Mouse (Mus musculus) layer of hippocampus, adult 8-10 months (tissue): Measurements from ENCODE around the gene Use1. TPM values are rescaled to one million over a fixed set of nuclear protein-coding genes. Genes with fewer than 3 reads are reported as not detected.
"Not testable (repeated sequence)": the region's sequence is repeated elsewhere in the genome, so short reads cannot be mapped to it uniquely, and the experiment has no call there.

Experiments used
- DNase-seq, 2 experiments: peaks; one replicate each; pipeline ENCODE4 v3.0.0; 2022; ENCODE audit warnings: low spot score in 2 of 2
- total RNA-seq, 4 experiments: library from RNA; stranded (reverse); gene quantifications; 2 replicates each; pipeline ENCODE4 v1.2.4; 2022

Use1 gene
- total RNA-seq, result 100 to 1,000 TPM in 3 of 4 experiments, 10 to 100 TPM in 1; 98.8 to 130 (median 117) TPM

- peak; percentile 93 for DNase-seq
Measured at GRCm38 (mm10) chr8:71366771-71367528, at the start of gene Use1. Gene Use1 (plus strand): TSS chr8:71366848.

DNA sequence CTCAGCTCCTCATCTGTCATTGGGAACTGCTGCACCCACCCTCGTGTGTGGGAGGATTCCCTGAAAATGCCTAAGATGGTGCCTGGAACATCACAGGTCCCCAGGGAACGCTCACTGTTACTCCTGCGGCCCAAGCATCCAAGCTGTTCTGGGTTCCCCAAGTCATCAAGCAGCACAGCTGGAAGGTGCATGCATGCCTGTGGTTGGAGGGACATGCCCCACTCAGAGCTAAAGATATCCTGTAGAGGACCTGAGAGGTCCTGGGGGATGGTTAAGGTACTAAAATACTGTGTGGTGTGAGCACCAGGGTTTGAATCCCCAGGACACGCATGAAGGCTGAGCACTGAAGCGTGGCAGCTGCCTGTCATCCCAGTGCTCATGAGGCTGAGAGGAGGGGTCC, 48.0 kb upstream of the Use1 start:
- not testable (repeated sequence) for DNase-seq

- not testable (repeated sequence) for DNase-seq
Measured at GRCm38 (mm10) chr8:71319760-71320159, 46.9 kb upstream of the Use1 start.

DNA sequence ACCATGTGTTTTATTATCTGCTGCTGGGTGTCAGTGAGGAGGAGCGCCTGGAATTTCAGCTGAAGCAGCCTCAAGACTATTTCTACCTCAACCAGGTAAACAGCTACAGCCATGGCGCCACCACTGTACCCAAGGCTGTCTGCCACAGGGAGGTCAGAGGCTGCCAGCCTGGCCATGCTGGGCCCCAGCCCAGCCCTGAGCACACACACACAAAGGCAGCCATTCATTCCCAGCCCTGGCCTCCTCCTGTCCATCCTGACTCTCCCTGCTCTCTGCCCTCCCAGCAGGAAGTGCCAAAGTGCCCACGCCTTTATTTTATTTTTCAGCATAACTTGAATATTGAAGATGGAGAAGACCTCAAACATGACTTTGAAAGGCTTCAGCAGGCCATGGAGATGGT, 43.7 kb upstream of the Use1 start:
- DNase-seq, result no peak

DNA sequence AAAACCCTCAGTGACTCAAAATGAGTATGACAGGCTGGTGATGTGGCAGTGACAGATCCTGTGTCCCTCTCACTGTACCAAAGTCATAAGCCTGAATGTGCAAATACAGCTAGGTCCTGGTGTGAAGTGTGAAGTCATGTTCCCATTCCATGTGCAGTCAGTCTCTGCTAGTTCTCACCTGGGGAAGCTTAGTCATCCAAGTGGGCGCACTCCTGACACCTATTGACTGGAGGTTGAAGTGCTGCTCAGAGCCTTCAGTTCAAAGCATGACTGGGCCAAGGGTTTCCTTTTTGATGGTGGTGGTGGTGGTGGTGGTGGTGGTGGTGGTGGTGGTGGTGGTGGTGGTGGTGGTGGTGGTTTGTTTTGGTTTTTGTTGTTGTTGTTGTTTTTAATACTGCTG, 41.8 kb upstream of the Use1 start:
- DNase-seq, result no peak

DNA sequence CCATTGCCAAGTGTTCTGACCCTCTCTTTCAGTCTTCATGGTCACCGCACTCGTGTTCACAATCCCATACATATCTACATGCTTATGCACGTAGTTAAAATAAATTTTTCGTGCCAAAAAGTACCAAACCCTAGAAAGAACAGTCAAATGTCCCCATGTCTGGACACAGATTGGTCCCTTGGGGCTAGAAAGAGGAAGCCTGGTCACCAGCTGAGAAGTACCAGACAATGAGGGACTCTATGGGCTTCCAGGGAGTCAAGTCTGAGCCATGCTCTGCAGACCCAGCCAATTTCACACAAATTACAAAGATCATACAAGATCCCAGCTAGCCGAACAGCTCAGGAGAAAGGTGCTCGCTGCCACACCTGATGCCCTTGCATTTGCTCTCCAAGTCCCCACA, 28.8 kb upstream of the Use1 start:
- not testable (repeated sequence) for DNase-seq

- no peak for DNase-seq
Measured at GRCm38 (mm10) chr8:71340625-71341024, 26.0 kb upstream of the Use1 start.

GRCm38 (mm10) chr8:71346581-71346980, 20.1 kb upstream of the Use1 start:
- no peak for DNase-seq

DNA sequence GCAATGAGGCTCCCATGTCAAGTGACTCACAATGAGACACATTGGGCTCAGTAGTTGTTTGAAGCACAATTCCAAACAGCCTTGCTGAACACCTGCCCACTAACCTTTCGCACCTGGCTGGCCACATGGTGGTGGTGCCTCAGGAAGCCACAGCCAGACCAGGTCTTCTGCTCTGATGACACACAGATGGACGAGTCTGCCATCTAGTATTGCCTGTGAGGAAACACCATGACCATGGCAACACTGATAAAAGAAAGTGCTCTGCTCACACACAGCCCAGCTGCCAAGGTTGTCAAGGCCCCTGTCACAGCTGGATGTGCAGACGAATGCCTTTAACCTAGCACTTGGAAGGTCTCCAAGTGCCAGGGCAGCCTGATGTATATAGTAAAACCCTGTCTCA, 15.5 kb upstream of the Use1 start:
- no peak for DNase-seq

DNA sequence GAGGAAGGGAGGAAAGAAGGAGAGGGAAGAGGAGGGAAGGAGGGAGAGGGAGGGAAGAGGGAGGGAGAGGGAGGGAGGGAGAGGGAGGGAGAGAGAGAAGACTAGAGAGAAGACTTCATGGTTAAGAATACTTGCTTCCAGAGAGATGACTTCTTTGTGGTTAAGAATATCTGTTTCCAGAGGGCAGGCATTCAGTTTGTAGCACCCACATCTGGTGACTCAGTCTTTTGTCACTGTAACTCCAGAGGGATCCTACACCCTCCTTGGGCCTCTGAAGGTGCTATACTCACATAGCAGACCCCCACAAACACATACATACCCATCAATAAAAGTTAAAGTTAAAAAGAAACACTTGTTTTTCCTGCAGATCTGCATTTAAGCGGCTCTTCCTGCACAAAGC, 15.1 kb upstream of the Use1 start:
- DNase-seq, result no peak

GRCm38 (mm10) chr8:71358026-71358425, 8.6 kb upstream of the Use1 start:
- DNase-seq, result no peak

DNA sequence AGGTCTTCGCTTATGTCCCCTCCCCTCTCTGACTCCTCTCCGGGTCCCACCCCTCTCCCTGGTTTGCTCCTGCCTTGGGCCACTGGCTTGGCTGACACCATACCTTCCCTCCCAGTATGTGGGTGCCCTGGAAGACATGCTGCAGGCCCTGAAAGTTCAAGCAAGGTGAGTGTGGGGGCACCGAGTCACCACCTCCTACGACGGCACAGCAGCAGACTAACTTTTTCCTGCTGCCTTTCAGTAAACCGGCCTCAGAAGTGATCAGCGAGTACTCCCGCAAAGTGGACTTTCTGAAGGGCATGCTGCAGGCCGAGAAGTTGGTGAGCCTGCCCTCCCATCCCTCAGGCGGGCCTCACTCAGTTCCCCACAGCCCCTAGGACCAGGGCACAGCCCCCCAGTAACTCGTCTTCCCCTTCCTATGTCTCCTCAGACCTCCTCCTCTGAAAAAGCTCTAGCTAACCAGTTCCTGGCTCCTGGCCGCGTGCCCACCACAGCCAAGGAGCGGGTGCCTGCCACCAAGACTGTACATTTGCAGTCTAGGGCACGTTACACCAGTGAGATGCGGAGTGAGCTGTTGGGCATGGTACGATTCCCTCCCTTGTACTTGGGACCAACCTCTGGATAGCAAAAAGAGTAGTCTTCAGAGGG, 1.0 kb downstream of the Use1 start:
- no peak for DNase-seq

DNA sequence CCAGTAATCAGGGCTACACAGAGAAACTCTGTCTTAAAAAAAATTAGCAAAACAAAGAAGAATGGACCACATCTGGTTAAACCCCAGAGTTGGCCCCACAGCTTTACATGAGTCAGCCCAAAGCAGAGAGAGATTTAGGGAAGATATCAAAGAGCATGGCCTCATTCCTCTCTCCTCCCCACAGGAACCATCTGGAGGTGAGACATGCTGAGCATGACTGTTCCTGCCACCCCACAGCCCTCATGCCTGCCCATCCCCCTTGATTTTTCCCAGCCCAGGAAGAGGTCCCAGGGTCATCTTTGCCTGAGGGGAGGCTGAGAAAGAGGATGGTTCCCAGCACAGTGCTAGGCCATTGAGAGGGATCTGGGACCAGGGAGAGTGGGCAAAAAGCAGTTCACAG, 1.7 kb downstream of the Use1 start:
- DNase-seq, result no peak

- DNase-seq, result no peak
Measured at GRCm38 (mm10) chr8:71369040-71369718, 2.5 kb downstream of the Use1 start.

DNA sequence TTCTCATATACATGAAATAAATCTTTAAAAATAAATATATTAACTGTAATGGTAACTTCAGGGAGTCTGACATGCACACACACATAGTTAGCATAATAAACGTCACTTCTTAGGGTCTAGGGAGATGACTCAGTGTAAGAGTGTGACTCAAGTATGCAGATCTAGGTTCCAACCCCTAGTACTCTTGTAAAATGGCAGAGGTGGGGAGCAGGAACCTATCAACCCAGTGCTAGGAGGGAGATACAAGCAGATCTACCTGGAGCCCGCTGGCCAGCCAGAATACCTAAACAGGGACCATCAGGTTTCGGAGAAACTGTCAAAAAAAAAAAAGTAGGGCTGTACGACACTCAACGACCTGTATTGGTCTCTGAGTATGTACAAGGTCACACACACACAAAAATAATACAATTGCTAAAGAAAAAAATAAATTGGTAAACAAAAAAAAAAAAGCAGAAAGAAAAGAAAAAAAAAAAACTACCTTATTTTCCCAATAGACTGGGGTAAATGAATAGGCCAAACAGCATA, 4.1 kb downstream of the Use1 start:
- no peak for DNase-seq

DNA sequence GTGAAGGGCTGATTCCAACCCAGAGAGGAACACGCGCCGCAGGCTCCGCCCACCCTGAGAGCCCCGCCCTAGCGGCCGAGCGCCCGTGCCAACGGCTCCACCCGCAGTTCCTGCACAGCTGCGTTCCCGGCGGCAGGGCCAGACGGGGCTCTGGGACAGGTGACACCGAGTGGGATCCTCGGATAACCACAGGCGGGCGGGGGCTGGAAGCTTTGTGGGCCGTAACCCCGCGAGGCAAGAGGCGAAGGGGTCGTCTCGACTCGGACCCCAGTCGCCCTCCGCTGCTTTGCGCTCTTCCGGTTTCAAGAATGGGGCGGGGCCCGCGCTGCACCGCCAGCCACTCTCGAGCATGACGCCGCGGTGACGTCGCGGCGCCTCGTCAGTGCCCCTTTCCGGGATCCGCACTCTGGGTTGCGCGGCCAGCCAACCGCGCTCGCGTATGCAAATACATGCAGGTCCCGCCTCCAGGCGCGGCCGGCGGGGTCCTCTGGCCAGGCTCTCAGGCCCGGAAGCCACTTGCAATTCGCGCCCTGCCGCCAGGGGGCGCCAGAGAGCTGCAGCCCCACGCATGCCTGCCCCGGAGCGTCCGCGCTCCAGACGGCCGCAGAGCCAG, 4.7 kb downstream of the Use1 start, which contains the start of gene Ocel1:
Gene Ocel1 (plus strand): TSS at position 63 of the 613 bp plus-strand sequence.
- DNase-seq, result peak; percentile 98

DNA sequence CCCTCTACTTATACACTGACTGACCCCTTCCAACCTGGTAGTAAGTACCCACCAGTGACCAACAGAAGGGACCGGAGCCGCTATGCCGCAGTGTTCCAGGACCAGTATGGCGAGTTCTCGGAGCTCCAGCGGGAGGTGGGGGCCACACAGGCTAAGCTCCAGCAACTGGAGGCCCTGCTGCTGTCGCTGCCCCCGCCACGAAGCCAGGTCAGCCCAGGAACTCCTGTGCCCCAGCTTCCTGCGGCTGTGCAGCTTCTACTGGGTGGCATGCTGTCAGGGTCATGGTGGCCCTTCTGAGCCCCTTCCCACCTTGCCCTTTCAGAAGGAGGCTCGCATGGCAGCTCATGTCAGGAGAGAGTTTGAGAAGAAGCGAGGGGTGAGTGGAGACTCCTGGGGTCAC, 5.8 kb downstream of the Use1 start:
- no peak for DNase-seq

GRCm38 (mm10) chr8:71373000-71373399, 6.4 kb downstream of the Use1 start:
- DNase-seq, result no peak

DNA sequence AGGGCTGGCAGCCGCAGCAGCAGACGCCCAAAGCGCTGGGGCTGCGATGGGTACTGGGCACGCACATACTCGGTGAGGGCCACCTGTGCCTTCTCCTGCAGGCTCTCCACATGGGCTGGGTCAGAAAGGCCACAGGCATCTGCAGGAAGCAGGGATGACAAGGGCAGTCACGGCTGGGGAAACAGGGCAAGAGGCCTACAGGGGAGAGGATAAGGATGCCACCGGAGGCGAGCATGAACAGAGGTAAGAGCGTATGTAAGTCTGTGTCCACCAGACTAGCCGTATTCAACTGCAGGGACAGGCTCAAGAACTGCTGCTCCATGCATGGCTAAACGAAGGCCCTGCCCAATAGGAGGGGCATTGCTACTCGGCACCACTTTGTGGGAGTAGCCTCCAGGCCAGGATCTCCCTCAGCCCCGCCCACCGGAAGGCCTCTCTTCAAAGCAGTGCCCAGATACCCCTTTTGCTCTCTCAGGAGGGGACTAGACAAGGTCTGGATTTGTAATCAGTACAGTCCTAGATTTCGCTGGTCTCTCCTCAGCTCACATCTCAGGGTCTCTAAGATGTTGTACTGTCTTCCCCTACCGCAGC, 8.1 kb downstream of the Use1 start:
- DNase-seq, result no peak

GRCm38 (mm10) chr8:71375581-71376422, 9.2 kb downstream of the Use1 start:
- peak in 1 of 2 experiments; percentile 57 for DNase-seq
